Mouse (Mus musculus) forebrain, postnatal 0 days (tissue): ENCODE data around the gene Snx14. TPM values are rescaled to one million over a fixed set of nuclear protein-coding genes. Genes with fewer than 3 reads are reported as not detected.

Experiments
- ATAC-seq: fragments of 200-750 bp; cut with Nextera tagmentation; 2 replicates; pipeline ENCODE4 v1.8.0; 2017; ENCODE audit warnings: mild to moderate bottlenecking, moderate library complexity
- DNase-seq: peaks from one replicate; pipeline ENCODE4 v3.0.0-alpha.2; 2015
- H3K27ac ChIP-seq: fragments of 300-500 bp; sonication (generic); 2 replicates; pipeline ENCODE4 v1.5.1; 2014; ENCODE audit warnings: low read depth, mild to moderate bottlenecking, antibody characterized with exemption, low read length, moderate library complexity, mixed read lengths
- H3K27me3 ChIP-seq: fragments of 300-500 bp; sonication (generic); 2 replicates; pipeline ENCODE4 v1.6.1; 2014; ENCODE audit warnings: mild to moderate bottlenecking, low read length, mixed read lengths; ENCODE audit not compliant: insufficient read depth
- H3K36me3 ChIP-seq: fragments of 300-500 bp; sonication (generic); 2 replicates; pipeline ENCODE4 v1.6.1; 2014; ENCODE audit warnings: mild to moderate bottlenecking, moderate library complexity; ENCODE audit not compliant: insufficient read depth
- H3K4me1 ChIP-seq: fragments of 300-500 bp; sonication (generic); 2 replicates; pipeline ENCODE4 v1.6.1; 2014; ENCODE audit warnings: antibody characterized with exemption; ENCODE audit not compliant: insufficient read depth
- H3K4me2 ChIP-seq: fragments of 300-500 bp; sonication (generic); 2 replicates; pipeline ENCODE4 v1.6.1; 2014; ENCODE audit warnings: low read depth, mild to moderate bottlenecking, moderate library complexity
- H3K4me3 ChIP-seq: fragments of 300-500 bp; sonication (generic); 2 replicates; pipeline ENCODE4 v1.5.1; 2014; ENCODE audit warnings: low read depth, low read length, mixed read lengths
- H3K9ac ChIP-seq: fragments of 300-500 bp; sonication (generic); 2 replicates; pipeline ENCODE4 v1.6.1; 2014; ENCODE audit warnings: mild to moderate bottlenecking
- H3K9me3 ChIP-seq: fragments of 300-500 bp; sonication (generic); 2 replicates; pipeline ENCODE4 v1.6.1; 2016; ENCODE audit warnings: low read length
- CTCF ChIP-seq: sonication (generic); IDR thresholded peaks from 2 replicates; pipeline ENCODE4 v1.5.1; 2016; ENCODE audit warnings: antibody characterized with exemption, control low read depth, low read depth
- WGBS: fragments of 180-500 bp; shearing (Covaris S2); extraction: QIAGEN DNeasy Blood & Tissue Kit; methylation state at CpG from one replicate; pipeline ENCODE4 v1.1.7; 2014; 5-methylcytosine and 5-hydroxymethylcytosine counted together
- polyA plus RNA-seq: library from polyadenylated mRNA; unstranded; fragments of >200 nt; fragmentation: Nextera tagmentation; extraction: Ambion mirVana; gene quantifications from 2 replicates; pipeline ENCODE4 v1.2.1, GENCODE M21; 2015
- total RNA-seq: library from RNA; depleted of rRNA; stranded (reverse); fragments of >200 nt; gene quantifications from 2 replicates; pipeline ENCODE4 v1.2.3, GENCODE M21; 2014; rRNA removed

Snx14 gene
- total and polyA plus RNA-seq, 2 experiments from 2014 or later, result 25.3 to 30.2 TPM

GRCm38 (mm10) chr9:88332447-88332846 lies 106.3 kb downstream of the Snx14 start:
- no peak overlapping the region for H3K4me2 ChIP-seq
- H3K27ac ChIP-seq, result no peak overlapping the region
- ATAC-seq, result no peak
- H3K36me3 ChIP-seq, result no peaks in the 10 kb centered on the region
- no peaks in the 10 kb centered on the region for H3K9me3 ChIP-seq
- TF ChIP-seq CTCF, result no peak
- no peaks in the 10 kb centered on the region for H3K4me1 ChIP-seq
- no peak overlapping the region for H3K9ac ChIP-seq
- no peaks in the 10 kb centered on the region; the same call in 1 of the 2 replicates for H3K27me3 ChIP-seq
- 15% methylated on average over 3 of the region's 3 CpGs for WGBS
- DNase-seq, result no peak
- H3K4me3 ChIP-seq, result no peak overlapping the region

DNA sequence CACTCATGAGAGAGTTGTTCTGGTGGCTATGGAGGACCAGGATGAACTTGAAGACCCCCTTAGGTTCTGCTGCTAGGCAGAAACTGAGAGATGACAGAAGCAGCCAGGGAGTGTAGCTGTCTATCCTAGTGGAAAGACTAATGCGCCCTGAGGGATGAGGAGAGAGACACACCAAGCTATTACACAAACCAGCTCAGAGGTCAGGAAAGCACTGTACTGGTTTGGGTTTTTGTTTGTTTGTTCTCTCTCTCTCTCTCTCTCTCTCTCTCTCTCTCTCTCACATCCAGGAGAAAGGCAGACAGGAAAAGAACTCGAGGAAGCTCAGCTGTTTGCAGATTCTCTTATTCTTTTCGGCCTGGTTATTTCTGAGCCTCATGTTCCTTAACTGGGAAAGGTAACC lies 108.4 kb downstream of the Snx14 start:
- Histone ChIP-seq H3K36me3 (no peaks in the 10 kb centered on the region), H3K4me2 (no peak overlapping the region), H3K4me1 (no peaks in the 10 kb centered on the region), H3K9ac (no peak overlapping the region), H3K27ac (no peak overlapping the region), H3K4me3 (no peak overlapping the region), H3K27me3 (no peaks in the 10 kb centered on the region; the same call in 1 of the 2 replicates), H3K9me3 (no peaks in the 10 kb centered on the region)
- no peak for ATAC-seq
- 83% methylated on average over 3 of the region's 3 CpGs for WGBS
- TF ChIP-seq CTCF, result no peak
- DNase-seq, result no peak

GRCm38 (mm10) chr9:88329166-88329748 lies 109.5 kb downstream of the Snx14 start:
- no peak overlapping the region for H3K9ac ChIP-seq
- H3K4me2 ChIP-seq, result peak overlapping the region; percentile 13; the same call in 1 of the 2 replicates
- H3K36me3 ChIP-seq, result no peaks in the 10 kb centered on the region
- TF ChIP-seq CTCF, result no peak
- H3K27ac ChIP-seq, result no peak overlapping the region
- 37% methylated on average over 10 of the region's 10 CpGs for WGBS
- H3K9me3 ChIP-seq, result no peaks in the 10 kb centered on the region
- no peak for ATAC-seq
- no peaks in the 10 kb centered on the region; the same call in 1 of the 2 replicates for H3K27me3 ChIP-seq
- no peaks in the 10 kb centered on the region for H3K4me1 ChIP-seq
- no peak for DNase-seq
- no peak overlapping the region for H3K4me3 ChIP-seq

GRCm38 (mm10) chr9:88328666-88329065 lies 110.1 kb downstream of the Snx14 start:
- Histone ChIP-seq H3K27ac (no peak overlapping the region), H3K27me3 (no peaks in the 10 kb centered on the region; the same call in 1 of the 2 replicates), H3K9ac (no peak overlapping the region), H3K9me3 (no peaks in the 10 kb centered on the region), H3K4me3 (no peak overlapping the region), H3K4me2 (no peak overlapping the region), H3K36me3 (no peaks in the 10 kb centered on the region), H3K4me1 (no peaks in the 10 kb centered on the region)
- DNase-seq (no peak), ATAC-seq (no peak)
- TF ChIP-seq CTCF, result no peak
- WGBS, result 32% methylated on average over 5 of the region's 5 CpGs

GRCm38 (mm10) chr9:88326930-88327901 lies 111.5 kb downstream of the Snx14 start, which contains the start of gene Nt5e:
Nt5e (plus strand) TSS chr9:88327197.
- ATAC-seq (peak; percentile 89), DNase-seq (peak; percentile 71)
- Histone ChIP-seq H3K27ac (no peak within 1 kb of the TSS), H3K4me2 (peak within 1 kb of the TSS; percentile 94), H3K4me1 (no peaks in the 10 kb centered on the region), H3K4me3 (peak within 1 kb of the TSS; percentile 52), H3K27me3 (no peaks in the 10 kb centered on the region; the same call in 1 of the 2 replicates), H3K9ac (peak within 1 kb of the TSS; percentile 60), H3K36me3 (no peaks in the 10 kb centered on the region), H3K9me3 (no peaks in the 10 kb centered on the region)
- no peak; the same call in 1 of the 2 replicates for TF ChIP-seq CTCF
- 2% methylated on average over 62 of the region's 66 CpGs for WGBS

Other genes with a start within 250 kb of the Snx14 start
- gene Nt5e, start 111.8 kb downstream of the Snx14 start, total RNA-seq, result 3.8 and 5.3 TPM in 2 replicates
- gene Nt5e, start 111.8 kb downstream of the Snx14 start, polyA plus RNA-seq, result 1.4 and 1.5 TPM in 2 replicates
- 0.38 and 2.2 TPM in 2 replicates for gene Gm20537, start 17.7 kb upstream of the Snx14 start, total RNA-seq
- not detected in 2 replicates for gene Gm20537, start 17.7 kb upstream of the Snx14 start, polyA plus RNA-seq
- gene Syncrip, start 43.6 kb upstream of the Snx14 start, total RNA-seq, result 138 and 149 TPM in 2 replicates
- gene Syncrip, start 43.6 kb upstream of the Snx14 start, polyA plus RNA-seq, result 82.5 and 86.4 TPM in 2 replicates
- 18.6 and 25.0 TPM in 2 replicates for gene Zfp949, start 109.1 kb upstream of the Snx14 start, total RNA-seq
- 9.0 and 13.5 TPM in 2 replicates for gene Zfp949, start 109.1 kb upstream of the Snx14 start, polyA plus RNA-seq
- gene Trim43a, start 141.9 kb upstream of the Snx14 start, total RNA-seq, result 0.08 TPM in 1 of 2 replicates, not detected in the other
- 0.13 TPM in 1 of 2 replicates, not detected in the other for gene Trim43a, start 141.9 kb upstream of the Snx14 start, polyA plus RNA-seq